Mouse (Mus musculus): ENCODE measurements around the gene Cda.
"Not testable (repeated sequence)": the region's sequence is repeated elsewhere in the genome, so short reads cannot be mapped to it uniquely, and the experiment has no call there.

Gene Cda

GRCm38 (mm10) chr4:138335036-138335435 is 32.8 kb downstream of the Cda start:
- no peak for DNase-seq (ENCODE audit: low spot score in 2 of 2)

- DNase-seq (ENCODE audit: low spot score in 2 of 2) = no peak
Measured at GRCm38 (mm10) chr4:138333135-138333534, 34.7 kb downstream of the Cda start.

GRCm38 (mm10) chr4:138331647-138332046 is 36.1 kb downstream of the Cda start:
- DNase-seq (ENCODE audit: low spot score in 2 of 2) = no peak

- no peak for DNase-seq (ENCODE audit: low spot score in 2 of 2)
Measured at GRCm38 (mm10) chr4:138330264-138330671, 37.5 kb downstream of the Cda start.

- no peak for DNase-seq (ENCODE audit: low spot score in 2 of 2)
Measured at GRCm38 (mm10) chr4:138327891-138328470, 39.8 kb downstream of the Cda start.

GRCm38 (mm10) chr4:138327155-138327554 is 40.6 kb downstream of the Cda start:
- not testable (repeated sequence) for DNase-seq (ENCODE audit: low spot score in 2 of 2)

- DNase-seq (ENCODE audit: low spot score in 2 of 2) = peak; percentile 89 to 95
Measured at GRCm38 (mm10) chr4:138326077-138326695, 41.6 kb downstream of the Cda start, which contains the start of gene Pink1. Gene Pink1, minus strand, starts transcription at chr4:138326307.

GRCm38 (mm10) chr4:138325466-138326076 is 42.2 kb downstream of the Cda start:
- DNase-seq (ENCODE audit: low spot score in 2 of 2) = peak; percentile 96 to 97

- DNase-seq (ENCODE audit: low spot score in 2 of 2) = no peak
Measured at GRCm38 (mm10) chr4:138324451-138324850, 43.3 kb downstream of the Cda start.

GRCm38 (mm10) chr4:138323753-138324152 is 44.0 kb downstream of the Cda start:
- no peak for DNase-seq (ENCODE audit: low spot score in 2 of 2)

GRCm38 (mm10) chr4:138322692-138323091 is 45.1 kb downstream of the Cda start:
- no peak for DNase-seq (ENCODE audit: low spot score in 2 of 2)

- no peak for DNase-seq (ENCODE audit: low spot score in 2 of 2)
Measured at GRCm38 (mm10) chr4:138321488-138321887, 46.3 kb downstream of the Cda start.

- no peak for DNase-seq (ENCODE audit: low spot score in 2 of 2)
Measured at GRCm38 (mm10) chr4:138320711-138321110, 47.1 kb downstream of the Cda start.

- peak; percentile 79 to 93 for DNase-seq (ENCODE audit: low spot score in 2 of 2)
Measured at GRCm38 (mm10) chr4:138319508-138319907, 48.3 kb downstream of the Cda start.

- DNase-seq (ENCODE audit: low spot score in 2 of 2) = peak; percentile 58 to 87
Measured at GRCm38 (mm10) chr4:138318509-138319266, 49.1 kb downstream of the Cda start.

- DNase-seq (ENCODE audit: low spot score in 2 of 2) = no peak
Measured at GRCm38 (mm10) chr4:138316369-138316768, 51.4 kb downstream of the Cda start.

- DNase-seq (ENCODE audit: low spot score in 2 of 2) = no peak
Measured at GRCm38 (mm10) chr4:138315781-138316180, 52.0 kb downstream of the Cda start.

GRCm38 (mm10) chr4:138313795-138314194 is 54.0 kb downstream of the Cda start:
- no peak for DNase-seq (ENCODE audit: low spot score in 2 of 2)

GRCm38 (mm10) chr4:138313021-138313420 is 54.8 kb downstream of the Cda start:
- DNase-seq (ENCODE audit: low spot score in 2 of 2) = no peak

GRCm38 (mm10) chr4:138312105-138312504 is 55.7 kb downstream of the Cda start:
- DNase-seq (ENCODE audit: low spot score in 2 of 2) = no peak

- DNase-seq (ENCODE audit: low spot score in 2 of 2) = peak; percentile 49 to 84
Measured at GRCm38 (mm10) chr4:138311595-138311994, 56.2 kb downstream of the Cda start.

- no peak for DNase-seq (ENCODE audit: low spot score in 2 of 2)
Measured at GRCm38 (mm10) chr4:138310311-138310910, 57.4 kb downstream of the Cda start.

Measured in spleen, postnatal 4 days (tissue).